Mouse (Mus musculus) bone marrow, adult 2 months (tissue): ENCODE results near the gene Akap6.

Experiments
- CTCF ChIP-seq: fragments of 200-500 bp; IDR thresholded peaks from 2 replicates; pipeline ENCODE4 v1.5.1; 2011; ENCODE audit warnings: low read length, control low read depth; ENCODE audit not compliant: control insufficient read depth, insufficient read depth
- POLR2A ChIP-seq: fragments of 200-500 bp; IDR thresholded peaks from 2 replicates; pipeline ENCODE4 v1.6.1; 2011; ENCODE audit warnings: low read depth, mild to moderate bottlenecking, control low read depth, low read length, borderline replicate concordance; ENCODE audit not compliant: control insufficient read depth

GRCm38 (mm10) chr12:53027308-53027707 is 328.1 kb downstream of the Akap6 start:
- TF ChIP-seq CTCF (no peak), POLR2A (no peak)
